Comparison of ENCODE assay signal across 14 mouse cellular contexts in the genomic region with DNA sequence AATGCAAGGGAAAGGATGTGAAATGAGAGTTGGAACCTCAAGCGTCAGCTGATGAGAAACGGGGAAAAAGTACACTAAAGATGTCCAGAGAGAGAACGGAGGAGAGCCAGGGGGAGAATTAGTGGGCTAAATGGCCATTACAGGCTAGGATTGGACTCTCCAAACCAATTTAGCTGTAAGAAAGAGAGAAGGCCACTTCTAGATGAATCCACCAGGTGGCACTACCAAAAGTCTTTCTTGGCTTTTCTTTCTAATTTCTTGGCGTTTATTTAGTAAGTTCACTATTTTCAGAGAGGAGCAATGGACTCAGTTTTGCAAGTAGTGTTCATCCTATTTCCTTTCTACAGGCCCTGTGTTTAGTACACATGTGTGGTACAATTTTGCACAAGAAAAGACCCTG.
DNase-seq lines count a peak whose midpoint lies in the region; ATAC-seq and TF ChIP-seq lines count a peak whose summit lies in the region.
"Had no signal": no experiment of that assay in that cellular context is flagged by ENCODE, and none has a peak within 500 bp of the region (broad histone marks: within the 10 kb centered on the region; RNA-seq: fewer than 3 reads in every experiment).

No protein-coding gene starts in this region.

- no peaks in the 10 kb centered on the region for H3K36me3 ChIP-seq in forebrain, postnatal 0 days (ENCODE audit: insufficient read depth)
- H3K36me3 ChIP-seq in forebrain, embryonic 15.5 days = no peaks in the 10 kb centered on the region
- no peaks in the 10 kb centered on the region for H3K36me3 ChIP-seq in kidney, postnatal 0 days (ENCODE audit: insufficient read depth, low read length)
- no peaks in the 10 kb centered on the region for H3K36me3 ChIP-seq in kidney, embryonic 16.5 days (ENCODE audit: insufficient read depth, low read length)
- H3K36me3 ChIP-seq: heart, embryonic 13.5 days; limb, embryonic 13.5 days; midbrain, embryonic 10.5 days had no signal

- H3K9me3 ChIP-seq in forebrain, postnatal 0 days (ENCODE audit: low read length) = peaks cover 4% of the 10 kb centered on the region; the same call in 1 of the 2 replicates
- no peaks in the 10 kb centered on the region for H3K9me3 ChIP-seq in forebrain, embryonic 15.5 days
- no peaks in the 10 kb centered on the region for H3K9me3 ChIP-seq in kidney, postnatal 0 days (replicated peaks; ENCODE audit: low read length)
- peaks cover 7% of the 10 kb centered on the region for H3K9me3 ChIP-seq in kidney, embryonic 16.5 days (ENCODE audit: low read length)
- H3K9me3 ChIP-seq: midbrain, embryonic 10.5 days had no signal

- peak; percentile 67 for TF ChIP-seq CTCF in forebrain, postnatal 0 days (IDR thresholded peaks at IDR 0.05; ENCODE audit: low read depth)
- TF ChIP-seq CTCF in kidney, postnatal 0 days (IDR thresholded peaks at IDR 0.05; ENCODE audit: low read depth) = peak; percentile 78

- ATAC-seq in forebrain, postnatal 0 days = no peak
- ATAC-seq in forebrain, embryonic 15.5 days (replicated peaks) = no peak
- no peak for ATAC-seq in kidney, postnatal 0 days (replicated peaks; ENCODE audit: low FRiP score, low read depth)
- no peak for ATAC-seq in kidney, embryonic 16.5 days (ENCODE audit: low FRiP score, low TSS enrichment)

- no peaks in the 10 kb centered on the region for H3K4me1 ChIP-seq in forebrain, postnatal 0 days (ENCODE audit: insufficient read depth)
- no peaks in the 10 kb centered on the region for H3K4me1 ChIP-seq in forebrain, embryonic 15.5 days
- H3K4me1 ChIP-seq in kidney, postnatal 0 days (replicated peaks; ENCODE audit: insufficient read depth, low read length) = no peaks in the 10 kb centered on the region
- H3K4me1 ChIP-seq in kidney, embryonic 16.5 days (ENCODE audit: insufficient read depth, low read length) = no peaks in the 10 kb centered on the region
- H3K4me1 ChIP-seq: heart, embryonic 13.5 days; limb, embryonic 13.5 days; midbrain, embryonic 10.5 days had no signal

- DNase-seq in forebrain, postnatal 0 days = peak; percentile 46
- DNase-seq in kidney, postnatal 0 days (ENCODE audit: low spot score) = peak; percentile 64
- DNase-seq in Muller cell, postnatal 12 days (ENCODE audit: inconsistent ontology term) = peak; percentile 31
- DNase-seq in induced T-regulatory cell, adult 2 months (ENCODE audit: low read depth) = peak; percentile 7
- DNase-seq in adrenal gland, postnatal 25 days = no peak
- DNase-seq in layer of hippocampus, adult 9-11 months = no peak
- DNase-seq: adrenal gland, adult 2 months; cerebellum, adult 8-10 months; thymus, postnatal 25 days had no signal

- no peak overlapping the region for H3K9ac ChIP-seq in forebrain, postnatal 0 days
- no peak overlapping the region for H3K9ac ChIP-seq in forebrain, embryonic 15.5 days (replicated peaks)
- H3K9ac ChIP-seq in kidney, postnatal 0 days (ENCODE audit: low read depth, low read length) = no peak overlapping the region
- H3K9ac ChIP-seq in kidney, embryonic 16.5 days (replicated peaks; ENCODE audit: low read length) = no peak overlapping the region
- H3K9ac ChIP-seq: heart, embryonic 13.5 days; limb, embryonic 13.5 days had no signal

- no peak overlapping the region for H3K4me3 ChIP-seq in forebrain, postnatal 0 days (ENCODE audit: low read depth, low read length)
- no peak overlapping the region for H3K4me3 ChIP-seq in forebrain, embryonic 15.5 days
- H3K4me3 ChIP-seq in kidney, postnatal 0 days (replicated peaks; ENCODE audit: low read depth, low read length) = no peak overlapping the region
- H3K4me3 ChIP-seq in kidney, embryonic 16.5 days (ENCODE audit: low read length) = no peak overlapping the region
- H3K4me3 ChIP-seq: heart, embryonic 13.5 days; limb, embryonic 13.5 days; midbrain, embryonic 10.5 days had no signal

- no peak overlapping the region for H3K27ac ChIP-seq in forebrain, postnatal 0 days (ENCODE audit: low read depth, low read length)
- H3K27ac ChIP-seq in forebrain, embryonic 15.5 days (replicated peaks) = no peak overlapping the region
- H3K27ac ChIP-seq in kidney, postnatal 0 days = no peak overlapping the region
- H3K27ac ChIP-seq in kidney, embryonic 16.5 days (ENCODE audit: low read length) = no peak overlapping the region
- H3K27ac ChIP-seq: heart, embryonic 13.5 days; limb, embryonic 13.5 days; midbrain, embryonic 10.5 days had no signal

- H3K4me2 ChIP-seq in forebrain, postnatal 0 days (ENCODE audit: low read depth) = no peak overlapping the region
- H3K4me2 ChIP-seq in forebrain, embryonic 15.5 days (replicated peaks) = no peak overlapping the region
- H3K4me2 ChIP-seq in kidney, postnatal 0 days (ENCODE audit: low read length) = no peak overlapping the region
- H3K4me2 ChIP-seq in kidney, embryonic 16.5 days (replicated peaks; ENCODE audit: low read depth, low read length) = no peak overlapping the region
- H3K4me2 ChIP-seq: heart, embryonic 13.5 days; limb, embryonic 13.5 days had no signal

- 64% methylated on average over 4 of the region's 4 CpGs for WGBS in forebrain, postnatal 0 days
- 75% methylated on average over 4 of the region's 4 CpGs for WGBS in forebrain, embryonic 15.5 days
- 66% methylated on average over 4 of the region's 4 CpGs for WGBS in kidney, postnatal 0 days
- 67% methylated on average over 4 of the region's 4 CpGs for WGBS in kidney, embryonic 16.5 days

- no peaks in the 10 kb centered on the region for H3K27me3 ChIP-seq in forebrain, postnatal 0 days (ENCODE audit: insufficient read depth, low read length)
- H3K27me3 ChIP-seq in forebrain, embryonic 15.5 days = no peaks in the 10 kb centered on the region
- H3K27me3 ChIP-seq in kidney, postnatal 0 days (ENCODE audit: insufficient read depth, low read length) = no peaks in the 10 kb centered on the region
- H3K27me3 ChIP-seq in kidney, embryonic 16.5 days (ENCODE audit: insufficient read depth, low read length) = no peaks in the 10 kb centered on the region
- H3K27me3 ChIP-seq: heart, embryonic 13.5 days; limb, embryonic 13.5 days had no signal

Comparison
In these comparisons a context has a peak if more than half of its experiments do, and no peak if none do; other contexts are left out.
1. DNase-seq: peak in forebrain, postnatal 0 days (single experiment), kidney, postnatal 0 days (single experiment), Muller cell, postnatal 12 days (single experiment) and induced T-regulatory cell, adult 2 months (single experiment); none in adrenal gland, postnatal 25 days (single experiment) and layer of hippocampus, adult 9-11 months (single experiment).